Mouse (Mus musculus) heart, embryonic 16.5 days (tissue): ENCODE measurements at regions not wholly inside any gene's neighbourhood (a gene's known extent, or its start where the extent isn't known, plus 50 kb on each side); places are given as distances from the start of the nearest gene placed in this dataset.

ENCODE experiments used
- ATAC-seq: fragments of 200-750 bp; cut with Nextera tagmentation; replicated peaks from 2 replicates; pipeline ENCODE4 v1.8.0; 2017; ENCODE audit warnings: moderate number of reproducible peaks; ENCODE audit not compliant: insufficient read depth, low FRiP score; ENCODE audit errors: extremely low read depth
- H3K27ac ChIP-seq: fragments of 300-500 bp; sonication (generic); 2 replicates; pipeline ENCODE4 v1.5.1; 2014; ENCODE audit warnings: mild to moderate bottlenecking, low read length, control low read depth, moderate library complexity
- H3K27me3 ChIP-seq: fragments of 300-500 bp; sonication (generic); 2 replicates; pipeline ENCODE4 v1.6.1; 2014; ENCODE audit warnings: low read length, mixed read lengths; ENCODE audit not compliant: control insufficient read depth, insufficient read depth
- H3K36me3 ChIP-seq: fragments of 300-500 bp; sonication (generic); 2 replicates; pipeline ENCODE4 v1.6.1; 2014; ENCODE audit not compliant: control insufficient read depth, insufficient read depth
- H3K4me1 ChIP-seq: fragments of 300-500 bp; sonication (generic); 2 replicates; pipeline ENCODE4 v1.6.1; 2014; ENCODE audit warnings: low read length, mixed read lengths; ENCODE audit not compliant: control insufficient read depth, insufficient read depth
- H3K4me2 ChIP-seq: fragments of 300-500 bp; sonication (generic); 2 replicates; pipeline ENCODE4 v1.6.1; 2014; ENCODE audit warnings: low read depth, mild to moderate bottlenecking, control low read depth, low read length
- H3K4me3 ChIP-seq: fragments of 300-500 bp; sonication (generic); 2 replicates; pipeline ENCODE4 v1.5.1; 2014; ENCODE audit warnings: mild to moderate bottlenecking, control low read depth, low read length
- H3K9ac ChIP-seq: fragments of 300-500 bp; sonication (generic); 2 replicates; pipeline ENCODE4 v1.6.1; 2014; ENCODE audit warnings: low read length, control low read depth
- H3K9me3 ChIP-seq: fragments of 300-500 bp; sonication (generic); replicated peaks from 2 replicates; pipeline ENCODE4 v1.6.1; 2016; ENCODE audit warnings: low read length; ENCODE audit not compliant: control insufficient read depth
- WGBS: fragments of 180-500 bp; shearing (Covaris S2); extraction: QIAGEN DNeasy Blood & Tissue Kit; methylation state at CpG from one replicate; pipeline ENCODE4 v1.1.7; 2014; 5-methylcytosine and 5-hydroxymethylcytosine counted together

- no peak for ATAC-seq
- Histone ChIP-seq H3K9ac (no peak overlapping the region), H3K9me3 (no peaks in the 10 kb centered on the region), H3K4me1 (peaks cover 4% of the 10 kb centered on the region; the same call in 1 of the 2 replicates), H3K4me3 (no peak overlapping the region), H3K27ac (no peak overlapping the region), H3K27me3 (0 out of 2 replicates have a peak, but pooled peaks cover 2% of the 10 kb centered on the region), H3K4me2 (no peak overlapping the region), H3K36me3 (no peaks in the 10 kb centered on the region)
- WGBS, result 38% methylated on average over 2 of the region's 2 CpGs
Measured at GRCm38 (mm10) chr8:117863837-117864236, 62.1 kb upstream of the Mphosph6 start.

- no peaks in the 10 kb centered on the region for H3K9me3 ChIP-seq
- no peak for ATAC-seq
Measured at GRCm38 (mm10) chr8:117862318-117862717, 60.6 kb upstream of the Mphosph6 start.

GRCm38 (mm10) chr8:117859734-117860133 lies 58.0 kb upstream of the Mphosph6 start:
- H3K9ac ChIP-seq, result no peak overlapping the region
- no peak for ATAC-seq
- no peaks in the 10 kb centered on the region for H3K9me3 ChIP-seq
- H3K4me2 ChIP-seq, result peak overlapping the region; percentile 49
- H3K36me3 ChIP-seq, result no peaks in the 10 kb centered on the region
- H3K27ac ChIP-seq, result no peak overlapping the region
- 0 out of 2 replicates have a peak, but pooled peaks cover 2% of the 10 kb centered on the region for H3K27me3 ChIP-seq
- peak overlapping the region; percentile 18 for H3K4me3 ChIP-seq
- peaks cover 4% of the 10 kb centered on the region; the same call in 1 of the 2 replicates for H3K4me1 ChIP-seq
- 9% methylated on average over 11 of the region's 11 CpGs for WGBS

More at GRCm38 (mm10) chr8:117862318-117862717, 60.6 kb upstream of the Mphosph6 start:
- 61% methylated on average over 2 of the region's 2 CpGs for WGBS
- no peak overlapping the region for H3K4me2 ChIP-seq
- 0 out of 2 replicates have a peak, but pooled peaks cover 2% of the 10 kb centered on the region for H3K27me3 ChIP-seq
- no peaks in the 10 kb centered on the region for H3K36me3 ChIP-seq
- peaks cover 4% of the 10 kb centered on the region; the same call in 1 of the 2 replicates for H3K4me1 ChIP-seq
- H3K27ac ChIP-seq, result no peak overlapping the region
- no peak overlapping the region for H3K9ac ChIP-seq
- H3K4me3 ChIP-seq, result no peak overlapping the region

DNA sequence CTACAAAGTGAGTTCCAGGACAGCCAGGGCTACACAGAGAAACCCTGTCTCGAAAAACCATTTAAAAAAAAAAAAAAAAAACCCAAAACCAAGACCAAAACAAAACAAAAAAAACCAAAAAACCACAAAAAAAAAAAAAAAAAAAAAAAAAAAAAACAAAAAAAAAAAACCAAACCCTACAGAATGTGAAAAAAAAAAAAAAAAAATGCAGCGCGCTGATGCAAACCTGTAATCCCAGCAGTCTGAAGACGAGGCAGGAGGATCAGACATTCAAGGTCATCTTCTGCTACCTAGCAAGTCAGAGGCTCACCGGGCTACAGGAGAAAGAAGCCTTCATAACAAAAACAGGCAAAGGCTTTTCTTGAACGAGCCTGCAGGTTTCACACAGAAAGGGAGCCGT lies 57.4 kb upstream of the Mphosph6 start:
- H3K4me2 ChIP-seq, result no peak overlapping the region
- H3K36me3 ChIP-seq, result no peaks in the 10 kb centered on the region
- H3K27me3 ChIP-seq, result 0 out of 2 replicates have a peak, but pooled peaks cover 2% of the 10 kb centered on the region
- 63% methylated on average over 7 of the region's 7 CpGs for WGBS
- peaks cover 4% of the 10 kb centered on the region; the same call in 1 of the 2 replicates for H3K4me1 ChIP-seq
- no peak overlapping the region for H3K4me3 ChIP-seq
- H3K27ac ChIP-seq, result no peak overlapping the region
- H3K9ac ChIP-seq, result no peak overlapping the region
- no peak for ATAC-seq
- no peaks in the 10 kb centered on the region for H3K9me3 ChIP-seq

DNA sequence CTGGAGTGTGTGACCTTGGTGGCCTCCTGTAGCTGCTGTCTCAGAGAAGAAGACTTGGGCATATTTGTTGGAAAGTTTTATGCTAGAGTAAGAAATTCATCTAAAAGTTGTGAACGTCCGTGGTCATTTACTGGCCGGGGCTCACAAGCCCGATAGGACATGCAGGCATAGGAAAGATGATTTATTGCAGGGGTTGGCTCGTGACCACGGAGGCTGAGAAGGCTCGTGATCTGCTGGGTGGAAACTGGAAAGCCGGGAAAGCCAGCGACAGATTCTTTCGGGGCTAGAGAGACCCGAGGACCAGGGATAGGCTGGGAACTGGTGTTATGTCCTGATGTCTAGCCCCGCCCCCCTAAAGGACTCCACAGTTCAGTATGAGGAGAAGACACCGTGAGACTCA lies 54.4 kb upstream of the Mphosph6 start:
- no peak overlapping the region for H3K4me2 ChIP-seq
- no peaks in the 10 kb centered on the region for H3K36me3 ChIP-seq
- H3K4me1 ChIP-seq, result peaks cover 4% of the 10 kb centered on the region; the same call in 1 of the 2 replicates
- WGBS, result 78% methylated on average over 13 of the region's 13 CpGs
- H3K9ac ChIP-seq, result no peak overlapping the region
- no peak for ATAC-seq
- H3K27ac ChIP-seq, result no peak overlapping the region
- no peaks in the 10 kb centered on the region for H3K9me3 ChIP-seq
- H3K27me3 ChIP-seq, result no peaks in the 10 kb centered on the region
- H3K4me3 ChIP-seq, result no peak overlapping the region

- no peak overlapping the region for H3K27ac ChIP-seq
- no peak overlapping the region for H3K4me3 ChIP-seq
- no peaks in the 10 kb centered on the region for H3K9me3 ChIP-seq
- H3K9ac ChIP-seq, result no peak overlapping the region
- peaks cover 4% of the 10 kb centered on the region; the same call in 1 of the 2 replicates for H3K4me1 ChIP-seq
- no peaks in the 10 kb centered on the region for H3K27me3 ChIP-seq
- no peak for ATAC-seq
- WGBS, result 84% methylated on average over 7 of the region's 7 CpGs
- H3K4me2 ChIP-seq, result no peak overlapping the region
- no peaks in the 10 kb centered on the region for H3K36me3 ChIP-seq
Measured at GRCm38 (mm10) chr8:117854942-117855491, 53.3 kb upstream of the Mphosph6 start.

DNA sequence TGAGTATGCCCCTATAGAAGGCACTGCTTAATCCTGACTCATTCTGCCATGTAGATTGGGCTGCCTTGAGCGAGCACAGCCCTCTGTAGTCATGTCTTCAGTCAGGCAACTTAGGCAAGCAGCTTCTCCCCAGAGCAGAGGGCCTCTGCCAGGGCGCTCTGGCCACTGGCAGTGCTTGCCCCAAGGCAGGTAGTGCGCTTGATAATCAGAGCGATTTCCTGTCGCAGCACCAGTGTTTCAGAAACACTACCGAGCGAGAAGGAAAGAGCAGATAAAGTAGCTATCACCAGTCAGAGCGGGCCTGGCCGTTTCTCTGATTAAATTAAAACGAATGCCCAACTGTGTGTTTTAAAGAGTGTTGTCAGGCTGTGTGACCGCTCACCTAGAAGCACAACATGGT lies 52.6 kb upstream of the Mphosph6 start:
- no peaks in the 10 kb centered on the region for H3K4me1 ChIP-seq
- ATAC-seq, result no peak
- H3K9me3 ChIP-seq, result no peaks in the 10 kb centered on the region
- WGBS, result 53% methylated on average over 11 of the region's 11 CpGs
- H3K36me3 ChIP-seq, result no peaks in the 10 kb centered on the region
- H3K4me2 ChIP-seq, result no peak overlapping the region
- no peak overlapping the region for H3K4me3 ChIP-seq
- H3K9ac ChIP-seq, result no peak overlapping the region
- H3K27ac ChIP-seq, result no peak overlapping the region
- H3K27me3 ChIP-seq, result no peaks in the 10 kb centered on the region

DNA sequence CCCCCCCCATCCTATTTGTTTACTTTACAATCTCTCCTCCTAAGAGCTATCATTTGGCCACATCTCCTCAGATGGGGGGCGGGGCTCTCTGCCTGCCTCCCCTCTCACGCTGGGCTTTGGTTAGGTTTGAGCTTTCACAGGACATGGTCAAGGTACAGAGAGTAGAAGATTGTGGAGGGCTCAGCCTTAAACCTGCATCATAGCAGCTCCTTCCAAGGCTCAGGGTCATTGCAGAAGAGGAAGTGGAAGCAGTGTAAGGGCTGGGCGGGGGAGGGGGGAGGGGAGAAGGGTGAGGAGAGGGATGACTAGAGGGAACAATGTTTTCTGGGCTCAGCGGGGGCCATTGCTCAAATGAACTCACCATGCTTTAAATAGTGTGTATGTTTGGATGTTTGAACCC lies 51.7 kb upstream of the Mphosph6 start:
- no peak for ATAC-seq
- no peaks in the 10 kb centered on the region for H3K4me1 ChIP-seq
- 32% methylated on average over 4 of the region's 4 CpGs for WGBS

DNA sequence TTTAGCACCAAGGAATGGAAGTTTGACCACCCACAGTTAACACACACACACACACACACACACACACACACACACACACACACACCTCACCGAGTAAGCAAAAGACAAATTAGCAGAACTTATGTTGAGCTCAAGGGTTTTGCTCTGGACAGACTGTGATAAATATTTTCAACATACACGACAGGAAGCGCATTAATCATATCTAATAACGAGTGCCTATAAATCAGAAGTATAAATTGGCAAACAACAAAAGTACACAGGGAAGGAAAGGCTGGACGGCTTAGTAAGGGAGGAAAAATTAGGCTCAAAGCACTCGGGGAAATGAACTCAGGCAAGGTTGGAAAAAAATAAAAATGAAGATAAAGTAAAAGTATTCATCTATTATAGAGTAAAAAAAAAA lies 50.8 kb upstream of the Mphosph6 start:
- no peaks in the 10 kb centered on the region for H3K36me3 ChIP-seq
- no peaks in the 10 kb centered on the region for H3K9me3 ChIP-seq
- no peaks in the 10 kb centered on the region for H3K4me1 ChIP-seq
- no peak overlapping the region for H3K27ac ChIP-seq
- H3K4me2 ChIP-seq, result no peak overlapping the region
- ATAC-seq, result no peak
- H3K4me3 ChIP-seq, result no peak overlapping the region
- H3K27me3 ChIP-seq, result no peaks in the 10 kb centered on the region
- 73% methylated on average over 6 of the region's 6 CpGs for WGBS
- no peak overlapping the region for H3K9ac ChIP-seq

More for the DNA sequence above, 51.7 kb upstream of the Mphosph6 start:
- Histone ChIP-seq H3K9me3 (no peaks in the 10 kb centered on the region), H3K27ac (no peak overlapping the region), H3K27me3 (no peaks in the 10 kb centered on the region), H3K9ac (no peak overlapping the region), H3K4me3 (no peak overlapping the region), H3K4me2 (no peak overlapping the region), H3K36me3 (no peaks in the 10 kb centered on the region)
